19 mouse cellular contexts compared by ENCODE assay signal in the genomic region with DNA sequence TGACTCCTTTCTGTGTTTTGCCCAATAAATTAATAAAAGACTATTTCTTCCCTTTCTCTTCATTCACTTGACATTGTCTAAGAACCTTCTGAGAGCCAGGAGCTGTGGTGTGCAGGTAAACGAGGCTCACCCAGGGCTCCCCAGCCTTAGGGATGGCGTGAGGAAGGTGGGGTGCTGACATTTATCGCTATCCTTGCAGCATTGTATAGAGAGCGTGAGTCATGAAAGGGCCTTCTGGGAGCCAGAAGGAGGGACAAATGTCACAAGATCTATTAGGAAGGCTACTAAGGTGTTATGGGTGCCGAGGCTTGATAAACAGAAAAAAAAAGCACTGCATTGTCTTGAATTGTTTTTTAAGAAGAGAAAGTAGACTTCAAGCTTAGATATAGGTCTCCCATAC. TPM values are rescaled to one million over a fixed set of nuclear protein-coding genes. Genes with fewer than 3 reads are reported as not detected.
DNase-seq lines count a peak whose midpoint lies in the region; ATAC-seq and TF ChIP-seq lines count a peak whose summit lies in the region.
"Had no signal": no experiment of that assay in that cellular context is flagged by ENCODE, and none has a peak within 500 bp of the region (broad histone marks: within the 10 kb centered on the region; RNA-seq: fewer than 3 reads in every experiment).

No protein-coding gene starts in this region.

- 72% methylated on average over 5 of the region's 5 CpGs for WGBS in stomach, postnatal 0 days
- WGBS in thymus, adult 2 months, result 98% methylated on average over 5 of the region's 5 CpGs

- H3K27ac ChIP-seq in stomach, postnatal 0 days (replicated peaks), result no peak overlapping the region
- H3K27ac ChIP-seq in thymus, adult 2 months (ENCODE audit: control insufficient read depth, insufficient read depth, low read length), result no peak overlapping the region

- no peak overlapping the region for H3K9ac ChIP-seq in stomach, postnatal 0 days (ENCODE audit: low read length)

- H3K9me3 ChIP-seq in stomach, postnatal 0 days (ENCODE audit: control insufficient read depth, low read length), result no peaks in the 10 kb centered on the region
- H3K9me3 ChIP-seq: G1E had no signal

- no peak for TF ChIP-seq EP300 in stomach, postnatal 0 days (optimal IDR thresholded peaks at IDR 0.05)

- TF ChIP-seq CTCF in stomach, postnatal 0 days (IDR thresholded peaks at IDR 0.05; ENCODE audit: low read depth), result no peak
- no peak for TF ChIP-seq CTCF in thymus, adult 2 months (IDR thresholded peaks at IDR 0.05; ENCODE audit: borderline replicate concordance, control insufficient read depth, extremely low read depth, insufficient read depth, low read length, poor library complexity)

- H3K4me2 ChIP-seq in stomach, postnatal 0 days (replicated peaks; ENCODE audit: low read depth), result no peak overlapping the region

- H3K36me3 ChIP-seq in stomach, postnatal 0 days (ENCODE audit: control insufficient read depth, insufficient read depth, low read length), result no peaks in the 10 kb centered on the region
- H3K36me3 ChIP-seq in thymus, adult 2 months (ENCODE audit: control insufficient read depth, insufficient read depth, low read length), result no peaks in the 10 kb centered on the region
- H3K36me3 ChIP-seq: G1E had no signal

- no peak for TF ChIP-seq POLR2A in thymus, adult 2 months (IDR thresholded peaks at IDR 0.05; ENCODE audit: control insufficient read depth, extremely low read depth, insufficient read depth, low read length, poor library complexity)

- H3K27me3 ChIP-seq in stomach, postnatal 0 days (ENCODE audit: control insufficient read depth, insufficient read depth, low read length), result no peaks in the 10 kb centered on the region
- no peaks in the 10 kb centered on the region for H3K27me3 ChIP-seq in thymus, adult 2 months (ENCODE audit: control insufficient read depth, insufficient read depth, low read length)
- H3K27me3 ChIP-seq: CH12.LX, Patski had no signal

- peak; percentile 51 for DNase-seq in heart, adult 11 months
- DNase-seq in heart, postnatal 4 days, result no peak
- no peak for DNase-seq in stomach, postnatal 0 days (ENCODE audit: low spot score)
- DNase-seq in thymus, adult 2 months, result no peak
- DNase-seq: adrenal gland, adult 2 months; adrenal gland, adult 8-10 months; adrenal gland, postnatal 10 days; adrenal gland, postnatal 14 days; adrenal gland, postnatal 25 days; adrenal gland, postnatal 36 days; B cell, adult 2 months; cerebellum, adult 11 months; cerebellum, adult 11-12 months; cerebellum, adult 18-20 months had no signal

- H3K4me3 ChIP-seq in stomach, postnatal 0 days (ENCODE audit: low read depth, low read length), result no peak overlapping the region
- H3K4me3 ChIP-seq in thymus, adult 2 months (ENCODE audit: control insufficient read depth, insufficient read depth, low read length), result no peak overlapping the region

- peak; percentile 81; the same call in 1 of the 2 replicates for ATAC-seq in stomach, postnatal 0 days (ENCODE audit: low FRiP score, low TSS enrichment)
- ATAC-seq: activated CD4-positive, CD25-positive, alpha-beta regulatory T cell, adult 4 months; CD4-positive, CD25-positive, alpha-beta regulatory T cell, adult 4 months; Patski had no signal

- H3K4me1 ChIP-seq in stomach, postnatal 0 days (replicated peaks; ENCODE audit: control insufficient read depth, insufficient read depth), result no peaks in the 10 kb centered on the region
- H3K4me1 ChIP-seq in thymus, adult 2 months (replicated peaks; ENCODE audit: control insufficient read depth, insufficient read depth, low read length), result no peaks in the 10 kb centered on the region

RNA-seq across cellular contexts. Expression of gene Gadd45a, which starts 15.9 kb away (rescaled TPM):
- 1 to 10 TPM; 7.2 to 8.7 TPM for total RNA-seq in heart, postnatal 4 days (2021)
- polyA plus RNA-seq in stomach, postnatal 0 days (2015; fragmentation: Nextera tagmentation; extraction: Ambion mirVana), result 23.0 and 26.2 TPM in 2 replicates
- polyA plus RNA-seq in thymus, adult 2 months (2012; rRNA removed), result 44.9 and 45.4 TPM in 2 replicates
